Mouse (Mus musculus) kidney, adult 8-10 months (tissue): Measurements from ENCODE around the gene Ubxn4.
A peak's percentile ranks its signal among the peaks of the same experiment; 100 is the strongest.
"Not testable (repeated sequence)": the region's sequence is repeated elsewhere in the genome, so short reads cannot be mapped to it uniquely, and the experiment has no call there.

Source experiments
- DNase-seq, 2 experiments: peaks; one replicate each; pipeline ENCODE4 v3.0.0; 2022

Gene Ubxn4

GRCm38 (mm10) chr1:128243627-128243995 is at the start of gene Ubxn4:
Gene Ubxn4, plus strand, starts transcription at chr1:128243964.
- no peak for DNase-seq

DNA sequence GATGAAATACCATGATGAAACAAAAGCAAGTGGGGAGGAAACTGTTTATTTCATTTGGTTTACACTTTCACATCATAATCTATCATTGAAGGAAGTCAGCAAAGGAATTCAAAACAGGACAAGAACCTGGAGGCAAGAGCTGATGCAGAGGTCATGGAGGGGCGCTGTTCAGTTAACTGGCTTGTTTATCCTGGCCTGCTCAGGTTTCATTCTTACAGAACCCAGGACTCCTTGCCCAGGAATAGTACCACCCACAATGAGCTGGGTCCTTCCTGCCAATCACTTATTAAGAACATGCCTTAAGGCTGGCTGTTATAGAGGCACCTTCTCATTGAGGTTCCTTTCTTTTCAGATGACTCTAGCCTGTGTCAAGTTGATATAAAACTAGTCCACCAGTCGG is 49.8 kb upstream of the Ubxn4 start:
- no peak for DNase-seq

- DNase-seq: no peak
These were observed 46.4 kb upstream of the Ubxn4 start for GRCm38 (mm10) chr1:128197353-128197752.

DNA sequence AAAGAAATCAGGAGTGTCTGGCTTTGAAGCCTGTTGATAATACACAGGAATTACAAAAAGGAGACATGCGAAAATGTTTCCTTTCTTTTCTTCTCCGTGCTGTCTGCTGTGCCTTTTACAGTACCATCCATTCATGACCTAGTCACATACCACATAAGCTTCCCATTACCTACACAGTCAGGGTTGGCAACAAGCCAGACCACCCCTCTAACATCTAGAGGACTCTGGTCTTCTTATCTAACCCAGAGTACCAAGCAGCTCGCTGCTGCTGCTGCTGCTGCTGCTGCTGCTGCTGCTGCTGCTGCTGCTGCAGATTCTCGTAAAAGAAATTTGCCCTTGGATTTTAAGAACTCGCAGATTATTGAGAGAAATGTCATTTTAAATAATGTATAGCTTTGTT is 30.5 kb upstream of the Ubxn4 start:
- DNase-seq: no peak

DNA sequence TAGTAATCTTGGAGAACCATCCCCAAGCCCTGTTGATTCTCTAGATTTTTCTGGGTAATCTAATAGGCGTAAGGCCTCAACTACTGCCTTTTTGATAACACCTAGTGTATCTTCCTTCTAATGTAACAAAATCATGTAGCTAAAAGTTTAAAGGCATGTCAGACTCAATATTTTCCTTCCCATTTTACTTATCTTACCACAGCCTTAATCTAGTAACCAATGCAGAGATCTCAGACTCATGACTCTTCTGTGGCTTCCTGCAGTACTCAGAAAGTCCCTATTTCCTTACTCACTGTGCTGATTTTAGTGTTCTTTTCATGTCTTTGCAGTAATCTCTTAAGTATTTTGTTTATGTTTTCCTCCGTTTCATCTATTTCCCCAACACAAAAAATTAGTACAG is 21.9 kb upstream of the Ubxn4 start:
- no peak for DNase-seq

DNA sequence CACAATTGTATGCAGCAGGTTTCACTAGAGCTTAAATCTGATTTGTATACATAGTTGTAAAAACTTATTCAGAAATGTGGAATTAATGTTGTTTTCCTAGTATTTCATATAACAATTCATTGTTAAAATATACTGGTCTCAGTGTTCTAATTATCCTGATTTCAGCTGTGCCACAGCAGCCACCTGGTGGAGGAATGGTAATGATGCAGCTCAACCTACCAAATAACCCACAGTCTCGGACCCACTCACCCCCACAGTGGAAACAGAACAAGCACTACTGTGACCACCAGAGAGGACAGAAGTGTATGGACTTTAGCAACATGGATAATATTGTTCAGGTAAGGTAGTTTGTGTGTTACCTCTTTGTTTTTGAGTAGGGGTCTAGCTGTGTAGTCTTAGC is 20.5 kb upstream of the Ubxn4 start:
- DNase-seq: no peak

DNA sequence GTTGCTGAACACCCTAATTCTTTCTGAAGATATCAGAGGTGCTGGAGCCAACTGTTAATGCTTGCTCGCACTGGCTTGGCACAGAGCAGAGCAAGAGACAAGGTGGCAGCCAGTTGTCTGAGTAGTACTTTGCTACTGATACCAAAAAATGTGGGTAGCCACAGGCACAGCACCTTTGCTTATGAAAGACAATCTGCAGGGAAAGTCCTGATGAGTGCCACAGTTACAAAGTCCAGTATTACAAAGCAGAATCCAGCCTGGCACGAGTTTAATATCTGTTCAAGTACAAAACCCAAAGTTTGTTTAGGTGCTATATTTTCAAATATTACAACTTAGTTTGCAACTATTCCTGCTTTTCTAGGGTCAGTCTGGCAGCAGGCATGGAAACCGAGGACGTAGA is 8.6 kb upstream of the Ubxn4 start:
- DNase-seq: peak in 1 of 2 experiments; percentile 16

GRCm38 (mm10) chr1:128243996-128244726 is 397 bp downstream of the Ubxn4 start:
- DNase-seq: peak; percentile 96 to 97

DNA sequence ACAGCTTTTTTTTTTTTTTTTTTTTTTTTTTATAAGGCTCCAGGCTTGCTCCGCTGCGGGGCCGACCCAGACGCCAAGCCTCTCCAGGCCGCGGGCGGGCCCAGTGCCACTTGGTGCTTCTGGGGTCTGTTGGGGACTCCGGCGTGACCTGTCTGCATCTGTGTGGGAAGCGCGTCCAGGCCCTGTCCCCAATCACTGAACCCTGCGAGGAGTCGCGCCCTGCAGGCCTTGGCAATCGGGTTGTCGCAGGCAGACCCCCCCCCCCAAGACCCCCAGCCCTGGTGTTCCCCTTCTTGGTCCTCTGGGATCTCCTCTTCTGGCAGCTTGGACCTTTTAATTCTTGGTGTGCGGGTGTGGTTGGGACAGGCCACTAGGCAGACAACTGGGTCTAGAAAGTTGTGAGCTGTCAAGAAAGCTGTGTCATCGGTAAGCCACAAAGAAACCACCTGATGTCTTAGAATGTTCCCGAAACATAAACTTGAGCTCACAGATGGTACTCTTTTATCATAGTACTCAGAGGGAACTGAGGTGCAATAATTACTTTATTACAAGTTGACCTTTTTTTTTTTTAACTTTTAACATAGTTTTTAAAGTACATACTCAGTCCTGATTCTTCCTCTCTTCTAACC is 1.1 kb downstream of the Ubxn4 start:
- no peak for DNase-seq

DNA sequence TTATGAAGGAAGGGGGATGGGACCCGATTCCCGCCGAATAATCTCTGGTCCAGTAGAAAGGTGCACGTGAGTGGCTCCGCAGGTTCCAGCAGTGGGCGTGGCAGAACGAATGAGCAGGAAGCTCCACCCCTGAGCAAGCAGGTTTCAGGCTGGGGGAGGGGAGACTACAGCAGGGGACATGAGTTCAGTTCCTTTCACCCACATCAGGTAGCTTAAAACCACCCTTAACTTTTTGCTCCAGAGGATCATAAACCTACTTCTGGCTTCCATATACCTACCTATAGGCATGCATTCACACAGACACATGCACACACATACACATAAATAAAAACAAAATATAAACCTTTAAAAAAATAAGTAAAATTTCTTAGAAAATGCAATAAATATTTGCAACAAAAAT is 23.3 kb downstream of the Ubxn4 start:
- DNase-seq: not testable (repeated sequence)

GRCm38 (mm10) chr1:128270731-128271130 is 27.0 kb downstream of the Ubxn4 start:
- DNase-seq: no peak

GRCm38 (mm10) chr1:128275908-128276307 is 32.1 kb downstream of the Ubxn4 start:
- no peak for DNase-seq

GRCm38 (mm10) chr1:128278563-128278962 is 34.8 kb downstream of the Ubxn4 start:
- DNase-seq: no peak

DNA sequence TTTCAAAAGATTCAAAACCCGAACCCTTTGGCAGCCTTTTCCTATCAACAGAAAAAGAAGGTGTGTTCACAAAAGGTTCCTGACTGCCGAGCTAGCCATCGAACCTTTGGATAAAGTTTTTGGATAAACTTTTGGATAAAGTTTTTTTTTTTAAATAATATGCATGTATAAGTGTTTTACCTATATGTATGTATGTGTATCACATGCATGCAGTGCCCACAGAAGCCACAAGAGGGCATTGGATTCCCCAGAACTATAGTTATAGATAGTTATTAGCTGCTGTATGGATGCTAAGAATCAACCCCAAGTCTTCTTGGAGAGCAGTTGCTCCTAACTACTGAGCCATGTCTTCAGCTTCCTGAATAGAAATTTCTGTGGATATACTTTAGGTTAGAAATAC is 38.0 kb downstream of the Ubxn4 start:
- DNase-seq: no peak

GRCm38 (mm10) chr1:128282924-128283323 is 39.2 kb downstream of the Ubxn4 start:
- no peak for DNase-seq

DNA sequence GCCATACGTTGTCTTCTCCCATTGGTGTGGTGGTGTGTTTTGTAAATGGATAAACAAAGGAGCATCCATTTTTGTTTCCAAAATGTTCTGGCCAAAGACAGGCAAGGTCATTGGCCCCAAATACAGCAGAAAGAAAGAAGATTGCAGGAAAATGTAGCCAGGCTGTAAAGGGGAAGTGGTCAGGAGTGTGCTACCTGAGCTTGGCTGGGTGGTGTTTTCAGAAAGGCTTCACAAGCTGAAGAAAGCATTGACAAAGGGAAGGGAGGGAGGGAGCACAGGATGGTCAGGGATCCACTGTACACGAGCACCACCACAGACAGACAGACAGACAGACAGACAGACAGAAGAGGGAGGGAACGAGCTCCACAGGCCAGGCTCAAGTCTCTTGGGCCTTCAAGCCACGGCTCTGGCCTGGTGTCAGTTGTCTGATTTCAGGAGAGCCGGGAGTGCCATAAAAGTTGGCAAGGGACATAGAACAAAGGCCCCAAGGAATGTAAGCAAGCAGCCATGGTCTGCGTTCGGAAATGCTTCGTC is 40.5 kb downstream of the Ubxn4 start:
- DNase-seq: no peak

- no peak for DNase-seq
These were observed 41.4 kb downstream of the Ubxn4 start for GRCm38 (mm10) chr1:128285136-128285535.

GRCm38 (mm10) chr1:128290295-128290694 is 46.5 kb downstream of the Ubxn4 start:
- no peak for DNase-seq

- no peak for DNase-seq
These were observed 49.8 kb downstream of the Ubxn4 start for GRCm38 (mm10) chr1:128293524-128293923.

- DNase-seq: no peak
These were observed 51.5 kb downstream of the Ubxn4 start for GRCm38 (mm10) chr1:128295296-128295695.

DNA sequence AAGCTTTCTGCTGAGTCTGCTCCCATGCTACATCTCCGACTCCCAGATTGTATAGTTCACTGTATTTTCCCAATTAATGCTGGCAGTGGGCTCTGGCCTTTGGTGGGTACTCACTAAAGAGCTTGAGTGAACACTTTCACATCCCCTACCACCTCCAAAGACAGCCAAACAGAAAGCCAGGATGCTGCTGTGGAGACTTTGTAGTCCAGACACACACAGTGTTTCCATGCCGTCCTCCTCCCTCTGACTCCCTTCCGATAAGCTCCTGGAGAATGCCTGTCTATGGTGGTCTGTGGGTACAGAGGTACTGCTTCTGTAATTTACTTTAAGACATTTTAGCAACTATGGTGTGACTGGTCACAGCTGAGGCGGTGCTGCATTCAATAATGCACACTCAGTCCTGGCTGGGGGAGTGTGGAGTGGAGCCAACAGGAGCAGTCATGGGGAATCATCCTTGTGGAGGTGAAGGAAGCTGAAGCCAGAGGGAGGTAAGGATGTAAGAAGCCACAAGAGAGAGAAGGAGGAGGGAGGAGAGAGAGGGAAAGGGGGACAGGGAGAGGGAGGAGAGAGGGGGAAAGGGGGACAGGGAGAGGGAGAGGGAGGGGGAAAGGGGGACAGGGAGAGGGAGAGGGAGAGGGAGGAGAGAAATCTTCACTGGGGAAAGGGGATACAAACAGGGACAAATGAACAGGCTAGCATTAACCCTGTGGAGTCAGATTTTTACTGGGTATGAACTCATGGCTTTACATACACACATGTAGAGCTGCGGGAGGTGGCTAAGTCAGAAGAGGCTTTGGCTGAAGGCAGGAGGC is 52.2 kb downstream of the Ubxn4 start:
- no peak for DNase-seq

DNA sequence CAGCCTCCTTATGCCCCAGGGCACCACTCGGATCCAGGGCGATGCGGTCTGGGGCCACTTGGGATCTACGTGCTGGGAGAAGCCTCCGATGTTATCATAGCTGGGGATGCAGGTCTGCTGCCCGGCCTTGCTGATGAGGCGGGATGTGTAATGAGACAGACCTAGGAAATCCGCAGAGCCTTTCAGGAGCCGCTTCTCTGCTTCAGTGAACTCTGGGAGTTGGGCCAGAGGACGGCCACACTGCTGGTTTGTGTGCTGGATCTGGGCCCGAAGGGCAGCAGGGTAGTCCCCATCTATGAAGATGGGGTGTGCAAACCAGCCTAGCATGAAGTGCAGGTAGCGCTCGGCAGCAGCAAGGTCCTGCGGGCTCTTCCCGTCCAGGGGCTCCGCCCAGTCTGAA is 60.1 kb downstream of the Ubxn4 start:
- DNase-seq: peak; percentile 83 to 88

GRCm38 (mm10) chr1:128309043-128309442 is 65.3 kb downstream of the Ubxn4 start:
- no peak for DNase-seq

DNA sequence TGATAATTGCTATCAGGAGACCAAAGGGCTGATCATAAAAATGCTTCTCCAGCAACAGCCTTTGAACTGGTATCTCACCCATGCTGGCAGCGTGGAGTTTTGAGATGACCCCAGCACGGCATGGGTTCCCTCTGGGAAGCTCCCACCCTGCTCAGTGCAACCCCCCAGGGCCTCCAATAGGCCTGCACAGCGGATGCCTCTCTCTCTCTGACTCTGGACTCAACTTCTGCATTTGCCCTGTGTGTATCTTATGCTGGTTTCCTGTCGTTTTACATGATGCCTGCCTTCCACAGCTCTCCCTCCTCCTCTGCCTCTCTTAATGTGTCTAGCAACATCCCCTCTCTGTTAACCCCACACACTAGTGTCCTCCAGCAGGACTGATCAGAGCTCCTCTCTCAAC is 70.9 kb downstream of the Ubxn4 start:
- no peak for DNase-seq
